Mouse (Mus musculus): ENCODE data around the gene Hist1h2ah. TPM values are rescaled to one million over a fixed set of nuclear protein-coding genes. Genes with fewer than 3 reads are reported as not detected.

The Hist1h2ah gene
- polyA plus RNA-seq, 1 experiment from 2014 or later: not detected

Small RNA genes within 50 kb of the gene (microRNA-seq; reads per million reads assigned to microRNA genes)
- gene Gm26300 (not detected), gene Gm44390 (not detected), gene Gm44486 (not detected)

Other genes starting within 250 kb of the Hist1h2ah start
- 1.8 and 2.8 TPM in 2 replicates for gene Hist1h2an, start 248.3 kb downstream of the Hist1h2ah start, polyA plus RNA-seq (2015; fragmentation: Nextera tagmentation; extraction: Ambion mirVana)
- 0.68 and 0.97 TPM in 2 replicates for gene Hist1h2bp, start 248.1 kb downstream of the Hist1h2ah start, polyA plus RNA-seq (2015; fragmentation: Nextera tagmentation; extraction: Ambion mirVana)
- gene Hist1h2bq, start 225.4 kb downstream of the Hist1h2ah start, polyA plus RNA-seq (2015; fragmentation: Nextera tagmentation; extraction: Ambion mirVana): 7.3 and 7.8 TPM in 2 replicates
- not detected in 2 replicates for gene Hist1h2ao, start 225.1 kb downstream of the Hist1h2ah start, polyA plus RNA-seq (2015; fragmentation: Nextera tagmentation; extraction: Ambion mirVana)
- gene Hist1h4m, start 223.8 kb downstream of the Hist1h2ah start, polyA plus RNA-seq (2015; fragmentation: Nextera tagmentation; extraction: Ambion mirVana): not detected in 2 replicates
- 6.7 and 8.6 TPM in 2 replicates for gene Hist1h4n, start 203.4 kb downstream of the Hist1h2ah start, polyA plus RNA-seq (2015; fragmentation: Nextera tagmentation; extraction: Ambion mirVana)
- 898 and 915 TPM in 2 replicates for gene Hist1h2ap, start 202.1 kb downstream of the Hist1h2ah start, polyA plus RNA-seq (2015; fragmentation: Nextera tagmentation; extraction: Ambion mirVana)
- 7.5 and 7.7 TPM in 2 replicates for gene Hist1h2br, start 201.8 kb downstream of the Hist1h2ah start, polyA plus RNA-seq (2015; fragmentation: Nextera tagmentation; extraction: Ambion mirVana)
- gene Zfp184, start 90.5 kb downstream of the Hist1h2ah start, polyA plus RNA-seq (2015; fragmentation: Nextera tagmentation; extraction: Ambion mirVana): 16.8 and 19.9 TPM in 2 replicates
- gene Pom121l2, start 54.4 kb downstream of the Hist1h2ah start, polyA plus RNA-seq (2015; fragmentation: Nextera tagmentation; extraction: Ambion mirVana): not detected in 2 replicates
- gene Prss16, start 25.8 kb downstream of the Hist1h2ah start, polyA plus RNA-seq (2015; fragmentation: Nextera tagmentation; extraction: Ambion mirVana): 0.12 and 0.14 TPM in 2 replicates
- gene Hist1h2bk, start 302 bp upstream of the Hist1h2ah start, polyA plus RNA-seq (2015; fragmentation: Nextera tagmentation; extraction: Ambion mirVana): 0.84 and 3.1 TPM in 2 replicates
- gene Hist1h4i, start 5.8 kb upstream of the Hist1h2ah start, polyA plus RNA-seq (2015; fragmentation: Nextera tagmentation; extraction: Ambion mirVana): 12.2 and 12.9 TPM in 2 replicates
- gene Hist1h2ag, start 7.4 kb upstream of the Hist1h2ah start, polyA plus RNA-seq (2015; fragmentation: Nextera tagmentation; extraction: Ambion mirVana): 11.9 and 17.6 TPM in 2 replicates
- gene Hist1h2bj, start 7.6 kb upstream of the Hist1h2ah start, polyA plus RNA-seq (2015; fragmentation: Nextera tagmentation; extraction: Ambion mirVana): 1.8 and 5.0 TPM in 2 replicates
- not detected in 2 replicates for gene Vmn1r188, start 48.9 kb upstream of the Hist1h2ah start, polyA plus RNA-seq (2015; fragmentation: Nextera tagmentation; extraction: Ambion mirVana)
- not detected in 2 replicates for gene Vmn1r189, start 70.3 kb upstream of the Hist1h2ah start, polyA plus RNA-seq (2015; fragmentation: Nextera tagmentation; extraction: Ambion mirVana)
- not detected in 2 replicates for gene Vmn1r191, start 148.4 kb upstream of the Hist1h2ah start, polyA plus RNA-seq (2015; fragmentation: Nextera tagmentation; extraction: Ambion mirVana)
- not detected in 2 replicates for gene Vmn1r192, start 155.6 kb upstream of the Hist1h2ah start, polyA plus RNA-seq (2015; fragmentation: Nextera tagmentation; extraction: Ambion mirVana)
- not detected in 2 replicates for gene Vmn1r193, start 187.6 kb upstream of the Hist1h2ah start, polyA plus RNA-seq (2015; fragmentation: Nextera tagmentation; extraction: Ambion mirVana)
- gene Vmn1r194, start 208.6 kb upstream of the Hist1h2ah start, polyA plus RNA-seq (2015; fragmentation: Nextera tagmentation; extraction: Ambion mirVana): not detected in 2 replicates
- gene Vmn1r195, start 235.0 kb upstream of the Hist1h2ah start, polyA plus RNA-seq (2015; fragmentation: Nextera tagmentation; extraction: Ambion mirVana): not detected in 2 replicates